Mouse (Mus musculus): ENCODE measurements at regions not wholly inside any gene's neighbourhood (a gene's known extent, or its start where the extent isn't known, plus 50 kb on each side); places are given as distances from the start of the nearest gene placed in this dataset.

DNA sequence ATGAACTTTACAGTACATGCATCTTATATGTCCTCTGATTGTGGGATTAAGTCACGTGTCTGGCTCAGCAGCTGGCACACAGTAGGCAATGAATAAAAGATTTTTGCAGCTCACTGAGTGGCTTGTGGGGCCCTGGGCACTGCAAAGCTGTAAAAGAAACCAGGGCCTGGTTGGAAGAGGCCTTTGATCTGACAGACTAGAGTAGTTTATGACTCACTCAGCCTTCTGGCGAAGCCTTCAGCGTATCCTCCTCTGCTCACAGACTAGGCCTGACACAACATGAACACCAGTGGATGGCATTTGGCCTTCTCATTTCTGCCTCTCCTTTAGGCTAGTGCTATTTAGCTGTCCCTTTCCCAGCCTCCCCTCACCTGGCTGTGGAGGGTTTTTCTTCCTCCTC, 260.6 kb downstream of the Gm12728 start:
- TF ChIP-seq EP300 (IDR thresholded peaks at IDR 0.05; ENCODE audit: low read depth) = no peak
- no peak for TF ChIP-seq CTCF (IDR thresholded peaks at IDR 0.05; ENCODE audit: low read depth)
- no peak overlapping the region for H3K27ac ChIP-seq
- H3K9ac ChIP-seq (replicated peaks) = no peak overlapping the region
- no peaks in the 10 kb centered on the region for H3K4me1 ChIP-seq (replicated peaks; ENCODE audit: control insufficient read depth in 2 of 2, insufficient read depth in 2 of 2, low read length in 1 of 2)
- WGBS (ENCODE audit: insufficient replicate concordance) = 50% methylated on average over 3 of the region's 3 CpGs
- H3K9me3 ChIP-seq (ENCODE audit: control insufficient read depth, low read length) = no peaks in the 10 kb centered on the region
- no peak for DNase-seq (ENCODE audit: low read depth in 3 of 3, low spot score in 3 of 3)
- no peaks in the 10 kb centered on the region for H3K27me3 ChIP-seq (ENCODE audit: control insufficient read depth, insufficient read depth, low read length)
- H3K36me3 ChIP-seq (replicated peaks; ENCODE audit: control insufficient read depth, insufficient read depth, low read depth) = no peaks in the 10 kb centered on the region
- no peak overlapping the region for H3K4me3 ChIP-seq (ENCODE audit: insufficient read depth in 1 of 2, low read depth in 2 of 2, low read length in 2 of 2)
- H3K4me2 ChIP-seq (ENCODE audit: low read depth) = no peak overlapping the region
- ATAC-seq (ENCODE audit: insufficient read depth) = no peak

GRCm38 (mm10) chr4:106053496-106053895, 262.5 kb upstream of the Usp24 start:
- WGBS (ENCODE audit: insufficient replicate concordance) = 16% methylated on average over 9 of the region's 9 CpGs
- Histone ChIP-seq H3K36me3 (replicated peaks; ENCODE audit: control insufficient read depth, insufficient read depth, low read depth) (no peaks in the 10 kb centered on the region), H3K27me3 (ENCODE audit: control insufficient read depth, insufficient read depth, low read length) (no peaks in the 10 kb centered on the region), H3K4me1 (replicated peaks; ENCODE audit: control insufficient read depth in 2 of 2, insufficient read depth in 2 of 2, low read length in 1 of 2) (no peaks in the 10 kb centered on the region), H3K4me2 (ENCODE audit: low read depth) (no peak overlapping the region), H3K9me3 (ENCODE audit: control insufficient read depth, low read length) (no peaks in the 10 kb centered on the region), H3K4me3 (ENCODE audit: insufficient read depth in 1 of 2, low read depth in 2 of 2, low read length in 2 of 2) (no peak overlapping the region), H3K9ac (replicated peaks) (no peak overlapping the region), H3K27ac (no peak overlapping the region)
- ATAC-seq (ENCODE audit: insufficient read depth) = no peak
- no peak for TF ChIP-seq EP300 (IDR thresholded peaks at IDR 0.05; ENCODE audit: low read depth)
- no peak for TF ChIP-seq CTCF (IDR thresholded peaks at IDR 0.05; ENCODE audit: low read depth)
- no peak for DNase-seq (ENCODE audit: low read depth in 3 of 3, low spot score in 3 of 3)

GRCm38 (mm10) chr4:106054324-106054723, 261.7 kb upstream of the Usp24 start:
- Histone ChIP-seq H3K9ac (replicated peaks) (no peak overlapping the region), H3K36me3 (replicated peaks; ENCODE audit: control insufficient read depth, insufficient read depth, low read depth) (no peaks in the 10 kb centered on the region), H3K27me3 (ENCODE audit: control insufficient read depth, insufficient read depth, low read length) (no peaks in the 10 kb centered on the region), H3K4me3 (ENCODE audit: insufficient read depth in 1 of 2, low read depth in 2 of 2, low read length in 2 of 2) (no peak overlapping the region), H3K4me1 (replicated peaks; ENCODE audit: control insufficient read depth in 2 of 2, insufficient read depth in 2 of 2, low read length in 1 of 2) (no peaks in the 10 kb centered on the region), H3K27ac (no peak overlapping the region), H3K4me2 (ENCODE audit: low read depth) (no peak overlapping the region), H3K9me3 (ENCODE audit: control insufficient read depth, low read length) (no peaks in the 10 kb centered on the region)
- DNase-seq (ENCODE audit: low read depth in 3 of 3, low spot score in 3 of 3) = no peak
- ATAC-seq (ENCODE audit: insufficient read depth) = no peak
- TF ChIP-seq CTCF (IDR thresholded peaks at IDR 0.05; ENCODE audit: low read depth) = no peak
- no peak for TF ChIP-seq EP300 (IDR thresholded peaks at IDR 0.05; ENCODE audit: low read depth)
- WGBS (ENCODE audit: insufficient replicate concordance) = 49% methylated on average over 7 of the region's 7 CpGs

GRCm38 (mm10) chr4:106062651-106063050, 253.4 kb upstream of the Usp24 start:
- Histone ChIP-seq H3K9ac (replicated peaks) (no peak overlapping the region), H3K4me2 (ENCODE audit: low read depth) (no peak overlapping the region), H3K9me3 (ENCODE audit: control insufficient read depth, low read length) (no peaks in the 10 kb centered on the region), H3K27me3 (ENCODE audit: control insufficient read depth, insufficient read depth, low read length) (no peaks in the 10 kb centered on the region), H3K4me3 (ENCODE audit: insufficient read depth in 1 of 2, low read depth in 2 of 2, low read length in 2 of 2) (no peak overlapping the region), H3K36me3 (replicated peaks; ENCODE audit: control insufficient read depth, insufficient read depth, low read depth) (no peaks in the 10 kb centered on the region), H3K4me1 (replicated peaks; ENCODE audit: control insufficient read depth in 2 of 2, insufficient read depth in 2 of 2, low read length in 1 of 2) (no peaks in the 10 kb centered on the region), H3K27ac (no peak overlapping the region)
- DNase-seq (ENCODE audit: low read depth in 3 of 3, low spot score in 3 of 3) (no peak), ATAC-seq (ENCODE audit: insufficient read depth) (no peak)
- 63% methylated on average over 12 of the region's 12 CpGs for WGBS (ENCODE audit: insufficient replicate concordance)
- TF ChIP-seq CTCF (IDR thresholded peaks at IDR 0.05; ENCODE audit: low read depth) = no peak
- TF ChIP-seq EP300 (IDR thresholded peaks at IDR 0.05; ENCODE audit: low read depth) = no peak

- Histone ChIP-seq H3K27me3 (ENCODE audit: control insufficient read depth, insufficient read depth, low read length) (no peaks in the 10 kb centered on the region), H3K4me1 (replicated peaks; ENCODE audit: control insufficient read depth in 2 of 2, insufficient read depth in 2 of 2, low read length in 1 of 2) (no peaks in the 10 kb centered on the region), H3K9ac (replicated peaks) (no peak overlapping the region), H3K4me3 (ENCODE audit: insufficient read depth in 1 of 2, low read depth in 2 of 2, low read length in 2 of 2) (no peak overlapping the region), H3K9me3 (ENCODE audit: control insufficient read depth, low read length) (no peaks in the 10 kb centered on the region), H3K4me2 (ENCODE audit: low read depth) (no peak overlapping the region), H3K36me3 (replicated peaks; ENCODE audit: control insufficient read depth, insufficient read depth, low read depth) (no peaks in the 10 kb centered on the region), H3K27ac (no peak overlapping the region)
- TF ChIP-seq CTCF (IDR thresholded peaks at IDR 0.05; ENCODE audit: low read depth) (no peak), EP300 (IDR thresholded peaks at IDR 0.05; ENCODE audit: low read depth) (no peak)
- WGBS (ENCODE audit: insufficient replicate concordance) = 25% methylated on average over 6 of the region's 6 CpGs
- DNase-seq (ENCODE audit: low read depth in 3 of 3, low spot score in 3 of 3) (no peak), ATAC-seq (ENCODE audit: insufficient read depth) (no peak)
These were observed 252.1 kb upstream of the Usp24 start for GRCm38 (mm10) chr4:106063851-106064382.

All from liver, embryonic 14.5 days (tissue).